Mouse (Mus musculus): ENCODE data around the gene B130006D01Rik.

DNA sequence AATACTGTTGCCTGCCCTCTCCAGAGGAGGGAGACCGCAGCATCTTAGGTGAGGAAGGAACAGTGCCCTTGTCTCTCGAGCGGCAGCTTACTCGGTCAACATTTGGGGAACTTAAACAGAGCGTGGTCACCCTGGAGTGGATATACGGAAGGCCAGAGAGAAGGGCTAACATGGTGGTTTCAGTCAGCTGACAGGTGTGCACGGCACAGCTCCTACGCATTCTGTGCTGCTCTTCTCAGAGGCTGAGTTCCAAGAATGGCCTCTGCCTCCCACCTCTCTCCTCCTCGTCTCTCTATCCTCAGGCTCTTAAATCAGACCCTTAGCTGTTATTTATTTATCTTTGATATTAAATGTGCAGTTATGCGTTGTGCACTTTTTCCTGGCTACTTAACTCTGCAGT, 41.9 kb downstream of the B130006D01Rik start:
- TF ChIP-seq CTCF (IDR thresholded peaks at IDR 0.05; ENCODE audit: low read depth, low read length), result no peak
- no peak for TF ChIP-seq POLR2A (IDR thresholded peaks at IDR 0.05; ENCODE audit: extremely low read depth, insufficient read depth, low read length)
